Mouse (Mus musculus): Measurements from ENCODE around the gene Rngtt.
"Not testable (repeated sequence)": the region's sequence is repeated elsewhere in the genome, so short reads cannot be mapped to it uniquely, and the experiment has no call there.

Gene Rngtt

GRCm38 (mm10) chr4:33446881-33447280, 136.8 kb downstream of the Rngtt start:
- no peak for DNase-seq

GRCm38 (mm10) chr4:33450356-33450755, 140.2 kb downstream of the Rngtt start:
- DNase-seq: not testable (repeated sequence)

- no peak for DNase-seq
Measured at GRCm38 (mm10) chr4:33459851-33460250, 149.7 kb downstream of the Rngtt start.

GRCm38 (mm10) chr4:33464432-33464831, 154.3 kb downstream of the Rngtt start:
- DNase-seq: no peak

- DNase-seq: no peak
Measured at GRCm38 (mm10) chr4:33465871-33466270, 155.8 kb downstream of the Rngtt start.

GRCm38 (mm10) chr4:33466970-33467399, 156.9 kb downstream of the Rngtt start:
- DNase-seq: no peak

GRCm38 (mm10) chr4:33467627-33468026, 157.5 kb downstream of the Rngtt start:
- DNase-seq: no peak

- no peak for DNase-seq
Measured at GRCm38 (mm10) chr4:33468151-33468550, 158.0 kb downstream of the Rngtt start.

GRCm38 (mm10) chr4:33470671-33471302, 160.7 kb downstream of the Rngtt start:
- no peak for DNase-seq

GRCm38 (mm10) chr4:33478011-33478785, 168.1 kb downstream of the Rngtt start:
- DNase-seq: no peak

- no peak for DNase-seq
Measured at GRCm38 (mm10) chr4:33481721-33482120, 171.6 kb downstream of the Rngtt start.

- DNase-seq: no peak
Measured at GRCm38 (mm10) chr4:33486050-33486449, 175.9 kb downstream of the Rngtt start.

- no peak for DNase-seq
Measured at GRCm38 (mm10) chr4:33491108-33491507, 181.0 kb downstream of the Rngtt start.

GRCm38 (mm10) chr4:33494377-33494776, 184.3 kb downstream of the Rngtt start:
- no peak for DNase-seq

GRCm38 (mm10) chr4:33496985-33497384, 186.9 kb downstream of the Rngtt start:
- DNase-seq: no peak

GRCm38 (mm10) chr4:33497657-33498056, 187.5 kb downstream of the Rngtt start:
- DNase-seq: no peak

- DNase-seq: no peak
Measured at GRCm38 (mm10) chr4:33498160-33498874, 188.2 kb downstream of the Rngtt start.

- DNase-seq: no peak
Measured at GRCm38 (mm10) chr4:33506638-33507037, 196.5 kb downstream of the Rngtt start.

GRCm38 (mm10) chr4:33510544-33510943, 200.4 kb downstream of the Rngtt start:
- DNase-seq: no peak

GRCm38 (mm10) chr4:33513421-33513820, 203.3 kb downstream of the Rngtt start:
- DNase-seq: no peak

- no peak for DNase-seq
Measured at GRCm38 (mm10) chr4:33514108-33515000, 204.2 kb downstream of the Rngtt start.

GRCm38 (mm10) chr4:33520196-33520595, 210.1 kb downstream of the Rngtt start:
- DNase-seq: no peak

- no peak for DNase-seq
Measured at GRCm38 (mm10) chr4:33520938-33521337, 210.8 kb downstream of the Rngtt start.
